In genomic region chr8:9139781-9140180, GRCm38 (mm10) we compare ENCODE assay signal across 20 mouse cellular contexts.
DNase-seq lines count a peak whose midpoint lies in the region; ATAC-seq lines count a peak whose summit lies in the region.
"Had no signal": no experiment of that assay in that cellular context is flagged by ENCODE, and none has a peak within 500 bp of the region (broad histone marks: within the 10 kb centered on the region; RNA-seq: fewer than 3 reads in every experiment).

No protein-coding gene starts in this region.

- H3K4me1 ChIP-seq in kidney, embryonic 15.5 days = no peaks in the 10 kb centered on the region
- H3K4me1 ChIP-seq in embryonic facial prominence, embryonic 15.5 days = no peaks in the 10 kb centered on the region
- no peaks in the 10 kb centered on the region; the same call in 1 of the 2 replicates for H3K4me1 ChIP-seq in forebrain, embryonic 16.5 days (replicated peaks; ENCODE audit: control insufficient read depth, insufficient read depth, low read length)
- H3K4me1 ChIP-seq: heart, embryonic 13.5 days had no signal

- H3K36me3 ChIP-seq in kidney, embryonic 15.5 days = no peaks in the 10 kb centered on the region
- H3K36me3 ChIP-seq in embryonic facial prominence, embryonic 15.5 days = no peaks in the 10 kb centered on the region
- no peaks in the 10 kb centered on the region for H3K36me3 ChIP-seq in forebrain, embryonic 16.5 days (ENCODE audit: control insufficient read depth, insufficient read depth)
- H3K36me3 ChIP-seq: heart, embryonic 13.5 days; neural tube, embryonic 12.5 days had no signal

- no peak for ATAC-seq in kidney, embryonic 15.5 days (replicated peaks; ENCODE audit: low FRiP score)
- ATAC-seq in embryonic facial prominence, embryonic 15.5 days (ENCODE audit: insufficient number of reproducible peaks, low FRiP score, low TSS enrichment, low read depth) = no peak; the same call in 1 of the 2 replicates
- no peak for ATAC-seq in forebrain, embryonic 16.5 days
- ATAC-seq: hindbrain, embryonic 16.5 days; midbrain, embryonic 16.5 days; Patski had no signal

- no peak overlapping the region for H3K4me2 ChIP-seq in kidney, embryonic 15.5 days
- H3K4me2 ChIP-seq in embryonic facial prominence, embryonic 15.5 days (replicated peaks) = no peak overlapping the region
- H3K4me2 ChIP-seq in forebrain, embryonic 16.5 days (ENCODE audit: low read length) = no peak overlapping the region
- H3K4me2 ChIP-seq: heart, embryonic 13.5 days; liver, embryonic 11.5 days; midbrain, embryonic 11.5 days; neural tube, embryonic 12.5 days had no signal

- no peak overlapping the region for H3K27ac ChIP-seq in kidney, embryonic 15.5 days
- peak overlapping the region; percentile 34; the same call in 1 of the 2 replicates for H3K27ac ChIP-seq in embryonic facial prominence, embryonic 15.5 days (replicated peaks)
- H3K27ac ChIP-seq in forebrain, embryonic 16.5 days (ENCODE audit: low read length) = no peak overlapping the region
- H3K27ac ChIP-seq: heart, embryonic 13.5 days; neural tube, embryonic 12.5 days had no signal

- peak; percentile 4 for DNase-seq in heart, adult 9 months (ENCODE audit: low spot score in 2 of 2)
- DNase-seq in heart, postnatal 4 days = no peak
- peak; percentile 11 to 27 for DNase-seq in kidney, postnatal 4 days
- DNase-seq in thymus, adult 18-20 months = no peak
- DNase-seq: adrenal gland, postnatal 14 days; cerebellum, adult 11 months; layer of hippocampus, postnatal 36 days; right cerebral cortex, adult 18-20 months; right cerebral cortex, postnatal 4 days had no signal

- no peaks in the 10 kb centered on the region for H3K9me3 ChIP-seq in kidney, embryonic 15.5 days (replicated peaks)
- no peaks in the 10 kb centered on the region for H3K9me3 ChIP-seq in embryonic facial prominence, embryonic 15.5 days (replicated peaks)
- H3K9me3 ChIP-seq in forebrain, embryonic 16.5 days (ENCODE audit: control insufficient read depth, low read length) = no peaks in the 10 kb centered on the region
- H3K9me3 ChIP-seq: heart, embryonic 13.5 days; neural tube, embryonic 12.5 days had no signal

- WGBS in kidney, embryonic 15.5 days = 44% methylated on average over 3 of the region's 3 CpGs
- 21% methylated on average over 3 of the region's 3 CpGs for WGBS in embryonic facial prominence, embryonic 15.5 days
- WGBS in forebrain, embryonic 16.5 days = 79% methylated on average over 3 of the region's 3 CpGs

- no peak overlapping the region for H3K4me3 ChIP-seq in kidney, embryonic 15.5 days (replicated peaks)
- H3K4me3 ChIP-seq in embryonic facial prominence, embryonic 15.5 days (replicated peaks) = no peak overlapping the region
- H3K4me3 ChIP-seq in forebrain, embryonic 16.5 days (replicated peaks; ENCODE audit: low read length) = no peak overlapping the region
- H3K4me3 ChIP-seq: erythroblast, embryonic 14.5 days; heart, embryonic 13.5 days; neural tube, embryonic 12.5 days had no signal

- H3K27me3 ChIP-seq in kidney, embryonic 15.5 days = no peaks in the 10 kb centered on the region
- no peaks in the 10 kb centered on the region; the same call in 1 of the 2 replicates for H3K27me3 ChIP-seq in embryonic facial prominence, embryonic 15.5 days
- H3K27me3 ChIP-seq in forebrain, embryonic 16.5 days (replicated peaks; ENCODE audit: control insufficient read depth, insufficient read depth, low read length) = no peaks in the 10 kb centered on the region
- H3K27me3 ChIP-seq: heart, embryonic 13.5 days; neural tube, embryonic 12.5 days; Patski had no signal

- no peak overlapping the region for H3K9ac ChIP-seq in kidney, embryonic 15.5 days
- no peak overlapping the region for H3K9ac ChIP-seq in embryonic facial prominence, embryonic 15.5 days
- H3K9ac ChIP-seq in forebrain, embryonic 16.5 days (replicated peaks; ENCODE audit: low read depth, low read length) = no peak overlapping the region
- H3K9ac ChIP-seq: heart, embryonic 13.5 days; neural tube, embryonic 12.5 days had no signal

Comparison
In these comparisons a context has a peak if more than half of its experiments do, and no peak if none do; other contexts are left out.
1. DNase-seq: peak in heart, adult 9 months (2 of 2) and kidney, postnatal 4 days (2 of 2); none in heart, postnatal 4 days (single experiment) and thymus, adult 18-20 months (0 of 2).